Mouse (Mus musculus): ENCODE measurements around the gene Wwox. TPM values are rescaled to one million over a fixed set of nuclear protein-coding genes. Genes with fewer than 3 reads are reported as not detected.
A peak's percentile ranks its signal among the peaks of the same experiment; 100 is the strongest.

Wwox gene
- polyA plus RNA-seq, 1 experiment from 2014 or later, result 11.5 TPM

DNA sequence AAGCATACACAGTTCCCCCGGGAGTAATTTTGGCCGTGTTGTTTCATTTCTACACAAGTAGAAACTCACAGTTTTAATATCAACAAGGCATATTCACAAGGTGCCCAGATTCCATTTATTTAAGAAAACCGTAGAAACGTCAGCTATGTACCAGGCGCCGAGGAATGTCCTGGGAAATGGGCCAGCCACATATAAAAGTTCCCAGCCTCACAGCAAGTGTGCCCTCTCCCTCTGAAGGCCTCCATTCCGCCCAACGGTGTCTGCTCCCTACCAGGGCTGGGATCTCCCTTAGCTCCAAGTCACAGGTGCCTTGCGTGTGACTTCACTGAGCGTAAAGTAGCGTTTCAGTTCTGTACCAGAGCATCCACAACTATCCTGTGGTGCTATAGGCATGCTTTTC, 346.4 kb downstream of the Wwox start:
- DNase-seq (ENCODE audit: low spot score), result no peak

DNA sequence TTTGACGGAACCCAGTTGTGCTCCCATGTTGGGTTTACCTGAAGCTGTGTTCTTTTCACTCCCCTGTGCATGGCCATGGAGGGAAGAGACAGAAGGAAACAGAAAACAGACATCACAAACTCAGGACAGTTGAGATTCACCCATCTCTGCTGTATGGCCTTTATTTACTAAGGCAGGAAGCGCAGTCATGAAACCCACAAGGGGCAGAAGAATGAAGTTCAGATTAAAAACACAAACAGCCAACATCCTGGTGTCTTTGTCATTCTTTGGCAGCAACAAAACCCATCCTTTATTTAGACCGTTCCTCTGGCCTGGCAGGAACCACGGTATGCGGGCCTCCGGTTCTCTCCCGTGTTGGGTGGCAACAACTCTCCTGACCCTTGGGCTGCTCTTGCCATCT, 350.2 kb downstream of the Wwox start:
- no peak for DNase-seq (ENCODE audit: low spot score)

DNA sequence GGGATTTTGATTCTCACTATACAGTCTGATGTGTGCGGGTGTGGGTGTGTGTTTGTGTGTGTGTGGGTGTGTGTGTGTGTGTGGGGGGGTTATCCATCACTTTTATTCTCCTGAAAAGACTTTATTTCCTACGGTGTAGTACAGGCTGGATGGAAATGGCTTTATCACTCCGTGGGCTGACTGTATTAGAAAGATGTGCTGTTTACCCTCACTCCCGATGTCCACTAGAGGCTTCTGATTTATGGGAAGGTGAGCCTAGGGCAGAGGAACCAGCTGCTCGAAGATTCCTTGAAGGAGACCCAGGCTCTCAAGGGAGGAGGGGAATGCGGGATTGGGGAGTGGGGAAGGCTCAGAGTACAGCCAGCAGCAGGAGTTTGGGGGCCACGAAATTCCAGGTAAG, 351.3 kb downstream of the Wwox start:
- DNase-seq (ENCODE audit: low spot score), result no peak

GRCm38 (mm10) chr8:114793682-114794081, 354.2 kb downstream of the Wwox start:
- no peak for DNase-seq (ENCODE audit: low spot score)

GRCm38 (mm10) chr8:114801428-114802134, 362.1 kb downstream of the Wwox start:
- DNase-seq (ENCODE audit: low spot score), result peak; percentile 58

DNA sequence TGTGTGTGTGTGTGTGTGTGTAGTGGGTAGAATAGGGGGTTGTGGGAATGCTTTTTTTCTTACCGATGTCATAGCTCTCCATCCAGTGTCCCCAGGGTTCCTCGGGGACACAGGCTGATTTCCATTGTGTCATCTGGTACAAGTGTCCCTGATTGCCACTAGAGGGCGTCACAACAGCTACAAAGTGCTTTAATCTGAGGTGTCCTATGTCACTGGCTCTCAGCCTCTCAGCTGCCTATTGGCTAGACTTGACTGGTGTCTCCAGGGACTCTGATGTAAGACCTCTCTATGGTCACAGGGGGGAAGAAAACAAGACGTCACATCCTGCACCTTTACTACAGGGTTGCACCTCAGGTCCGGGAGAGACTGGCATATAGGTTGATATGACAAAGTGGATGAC, 363.7 kb downstream of the Wwox start:
- peak; percentile 43 for DNase-seq (ENCODE audit: low spot score)

GRCm38 (mm10) chr8:114806826-114807420, 367.5 kb downstream of the Wwox start:
- no peak for DNase-seq (ENCODE audit: low spot score)

GRCm38 (mm10) chr8:114807676-114808426, 368.4 kb downstream of the Wwox start:
- DNase-seq (ENCODE audit: low spot score), result no peak

DNA sequence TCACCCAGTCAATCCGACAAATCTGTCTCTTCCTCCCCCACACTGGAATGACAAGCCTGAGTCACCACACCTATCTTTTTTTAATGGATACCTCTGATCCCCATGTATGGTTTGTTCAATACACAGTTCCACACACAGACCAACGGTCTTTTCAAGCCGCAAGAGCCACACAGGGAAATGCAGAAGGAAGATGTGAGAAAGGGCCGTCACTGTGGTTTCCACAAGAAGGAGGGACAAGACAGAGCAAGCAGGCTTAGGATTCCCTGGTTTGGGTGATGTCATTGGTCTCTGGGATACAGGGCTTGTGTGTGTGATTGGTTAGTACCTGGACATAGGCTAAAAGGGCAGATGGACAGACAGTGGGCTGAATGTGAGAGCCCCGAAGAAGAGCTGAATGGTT, 371.0 kb downstream of the Wwox start:
- DNase-seq (ENCODE audit: low spot score), result no peak

- DNase-seq (ENCODE audit: low spot score), result no peak
Observed at GRCm38 (mm10) chr8:114813830-114814229, 374.4 kb downstream of the Wwox start.

- DNase-seq (ENCODE audit: low spot score), result peak; percentile 79
Observed at GRCm38 (mm10) chr8:114814769-114815736, 375.6 kb downstream of the Wwox start.

DNA sequence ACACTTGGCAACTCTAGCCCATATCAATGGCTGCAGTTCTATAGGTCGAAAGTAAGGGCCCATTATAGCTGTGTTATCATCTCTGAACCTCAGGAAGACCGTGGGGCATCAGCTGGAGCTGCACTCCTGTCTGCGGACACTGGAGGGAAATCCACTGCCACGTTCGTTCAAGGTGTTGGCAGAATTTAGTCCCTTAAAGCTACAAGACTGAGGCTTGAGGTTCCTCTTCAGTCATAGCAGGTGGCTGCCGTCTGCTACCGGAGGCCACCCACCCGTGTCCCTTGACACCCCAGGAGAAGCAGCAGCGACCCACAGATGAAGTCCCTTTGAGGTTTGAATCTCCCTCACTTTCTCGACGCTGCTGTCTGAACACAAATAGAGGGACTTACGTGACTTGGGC, 376.9 kb downstream of the Wwox start:
- DNase-seq (ENCODE audit: low spot score), result peak; percentile 51

GRCm38 (mm10) chr8:114816949-114817348, 377.5 kb downstream of the Wwox start:
- no peak for DNase-seq (ENCODE audit: low spot score)

GRCm38 (mm10) chr8:114821543-114821942, 382.1 kb downstream of the Wwox start:
- no peak for DNase-seq (ENCODE audit: low spot score)

DNA sequence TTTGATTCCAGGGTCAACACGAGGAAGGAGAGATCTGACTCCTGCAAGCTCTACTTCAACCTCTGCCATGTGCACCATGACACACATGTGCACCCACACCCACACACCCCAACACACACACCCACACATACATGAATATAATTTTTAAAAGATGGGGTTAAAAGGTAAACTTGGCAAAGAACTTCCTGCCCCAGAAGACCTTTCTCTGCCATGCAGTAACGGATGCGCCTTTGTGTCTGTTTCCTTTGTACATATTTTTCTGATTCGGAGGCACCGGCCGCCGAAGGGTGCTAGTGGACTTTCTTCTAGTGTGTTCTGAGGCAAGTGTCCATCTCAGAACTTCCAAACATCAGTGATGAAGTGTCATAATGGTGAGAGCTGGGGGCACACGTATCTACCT, 386.0 kb downstream of the Wwox start:
- DNase-seq (ENCODE audit: low spot score), result no peak

- DNase-seq (ENCODE audit: low spot score), result no peak
Observed at GRCm38 (mm10) chr8:114826991-114827390, 387.5 kb downstream of the Wwox start.

GRCm38 (mm10) chr8:114827810-114828209, 388.4 kb downstream of the Wwox start:
- DNase-seq (ENCODE audit: low spot score), result peak; percentile 60

GRCm38 (mm10) chr8:114831595-114831994, 392.1 kb downstream of the Wwox start:
- DNase-seq (ENCODE audit: low spot score), result no peak

DNA sequence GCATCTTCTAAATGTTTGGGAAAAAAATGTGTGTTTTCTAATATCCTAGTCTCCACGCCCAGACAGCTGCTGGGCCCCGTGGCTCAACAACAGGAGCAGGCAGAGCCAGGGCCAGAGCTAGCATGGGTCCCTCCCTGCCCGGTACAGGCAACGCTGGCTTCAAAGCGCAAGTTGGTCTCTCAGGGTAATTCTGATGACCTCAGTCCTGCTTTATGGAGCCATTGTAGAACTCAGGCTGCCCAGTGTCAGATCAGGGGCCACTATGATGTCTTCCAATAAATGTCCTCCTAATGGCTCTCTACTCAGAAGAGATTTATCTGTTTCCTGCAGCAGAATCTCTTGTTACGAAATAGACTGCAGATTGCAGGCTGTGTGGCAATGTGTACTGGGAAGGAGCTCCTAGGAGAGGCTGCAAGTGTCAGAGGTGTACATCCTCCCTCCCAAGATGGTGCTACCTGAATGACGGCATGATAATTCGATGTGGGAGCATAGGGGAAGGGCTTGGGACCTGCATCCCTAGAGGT, 392.9 kb downstream of the Wwox start:
- no peak for DNase-seq (ENCODE audit: low spot score)

DNA sequence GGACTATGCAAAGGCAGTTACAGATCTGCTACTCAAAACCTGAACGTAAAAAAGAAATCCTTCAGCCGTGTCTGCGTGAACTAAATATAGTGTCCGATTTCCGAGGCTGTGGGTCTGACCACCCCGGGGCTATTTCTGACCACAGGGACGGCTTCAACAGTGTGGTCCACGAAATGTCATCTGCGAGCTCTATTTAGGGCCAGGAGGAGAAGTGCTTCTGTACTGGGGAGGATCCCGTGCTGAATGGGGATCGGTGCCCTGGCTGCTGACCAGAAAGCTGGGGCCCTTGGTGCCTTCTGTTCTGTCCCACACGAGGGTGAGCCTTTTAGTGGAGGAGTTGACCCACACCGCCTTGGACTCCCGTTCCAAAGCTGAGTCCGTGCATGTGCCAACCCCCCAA, 395.3 kb downstream of the Wwox start:
- DNase-seq (ENCODE audit: low spot score), result no peak

GRCm38 (mm10) chr8:114839998-114840397, 400.5 kb downstream of the Wwox start:
- DNase-seq (ENCODE audit: low spot score), result peak; percentile 52

All from thymus, postnatal 0 days (tissue).